Mouse (Mus musculus) embryonic stem cell, embryonic (primary cell): ENCODE results near the gene Trp53bp2.

Source experiments
- CTCF ChIA-PET, 4 experiments: fragments of 300-600 bp in 2 of 4; fragments of 350-600 bp in 2 of 4; sonication (Branson Sonifier 250); formaldehyde crosslinking; loops; one replicate each; lab custom pipeline; 2022; ENCODE audit warnings: inconsistent platforms in 2 of 4; lab: Charles Lee
- POLR2A ChIA-PET, 4 experiments: fragments of 300-600 bp in 2 of 4; fragments of 350-600 bp in 2 of 4; sonication (Branson Sonifier 250); formaldehyde crosslinking; loops; one replicate each; lab custom pipeline; 2022; ENCODE audit warnings: antibody characterized with exemption in 4 of 4, inconsistent platforms in 1 of 4; lab: Charles Lee

Gene Trp53bp2

DNA sequence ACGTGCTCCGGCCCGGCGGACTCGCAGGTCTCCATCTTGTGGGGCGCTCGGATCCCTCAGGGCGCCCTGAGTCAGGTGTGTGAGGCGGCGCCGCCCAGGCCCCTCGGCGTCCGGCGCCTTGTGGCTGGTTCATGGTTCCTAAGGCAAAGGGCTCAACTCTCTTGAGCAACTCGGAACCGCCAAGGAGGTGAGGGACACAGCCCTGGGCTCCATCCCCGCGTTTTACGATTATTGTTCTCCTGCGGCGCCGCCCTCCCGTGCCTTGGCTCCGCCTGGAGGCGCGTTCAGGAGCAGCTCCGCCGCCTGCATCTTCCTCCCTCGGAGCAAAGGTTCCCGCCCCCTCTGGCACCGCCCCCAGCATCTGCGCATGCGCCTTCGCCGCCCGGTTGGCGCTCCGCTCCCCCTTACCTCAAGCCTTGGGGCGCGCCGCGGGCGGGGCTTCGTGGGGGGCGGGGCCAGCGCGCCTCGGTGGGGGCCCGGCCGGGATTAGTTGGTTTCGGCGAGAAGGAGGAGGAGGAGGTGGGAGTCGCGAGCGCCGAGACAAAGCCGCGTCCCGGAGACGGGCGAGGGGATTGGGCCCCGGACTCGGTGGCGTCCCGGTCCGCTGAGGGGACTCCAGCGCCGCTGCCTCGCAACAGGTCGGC, at the start of gene Trp53bp2:
Gene Trp53bp2, plus strand, starts transcription at position 489 of the 644 bp plus-strand sequence.
- POLR2A ChIA-PET, result interaction anchor here (0.6 to 2.8 kb wide), 50 partner anchors 8 to 888 kb away, joined by 3 to 12 read pairs (median 4); partner anchors contain the start of genes Fbxo28 (in 3 of the 4), Brox (in 1 of the 4), Capn8 (in 1 of the 4) and Srp9 (in 1 of the 4)

DNA sequence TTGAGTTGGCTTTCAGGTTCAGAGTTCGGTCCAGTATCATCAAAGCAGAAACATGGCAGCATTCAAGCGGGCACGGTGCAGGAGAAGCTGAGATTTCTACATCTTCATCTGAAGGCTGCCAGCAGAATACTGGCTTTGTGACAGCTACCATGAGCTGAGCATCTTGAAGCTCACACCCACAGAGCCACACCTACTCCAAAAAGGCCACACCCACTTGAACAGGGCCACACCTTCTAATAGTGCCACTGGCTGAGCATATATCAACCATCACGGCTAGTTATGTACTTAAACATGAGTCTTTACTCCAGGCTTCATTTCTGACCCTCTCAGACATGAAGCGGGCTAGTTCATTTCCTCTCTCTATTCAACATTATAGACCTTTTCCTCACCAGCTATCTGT, 46.3 kb upstream of the Trp53bp2 start:
- CTCF ChIA-PET, result interaction anchor here in 1 of 4 experiments (1.1 kb wide), 1 partner anchor 474 kb away, joined by 3 read pairs; no protein-coding TSS in a partner anchor

More for the DNA sequence above, at the start of gene Trp53bp2:
- CTCF ChIA-PET, result interaction anchor here in 3 of 4 experiments (0.7 to 1.7 kb wide), 9 partner anchors 9 to 1015 kb away, joined by 3 to 6 read pairs (median 3); partner anchors contain the start of gene Fbxo28 (in 1 of the 3)

DNA sequence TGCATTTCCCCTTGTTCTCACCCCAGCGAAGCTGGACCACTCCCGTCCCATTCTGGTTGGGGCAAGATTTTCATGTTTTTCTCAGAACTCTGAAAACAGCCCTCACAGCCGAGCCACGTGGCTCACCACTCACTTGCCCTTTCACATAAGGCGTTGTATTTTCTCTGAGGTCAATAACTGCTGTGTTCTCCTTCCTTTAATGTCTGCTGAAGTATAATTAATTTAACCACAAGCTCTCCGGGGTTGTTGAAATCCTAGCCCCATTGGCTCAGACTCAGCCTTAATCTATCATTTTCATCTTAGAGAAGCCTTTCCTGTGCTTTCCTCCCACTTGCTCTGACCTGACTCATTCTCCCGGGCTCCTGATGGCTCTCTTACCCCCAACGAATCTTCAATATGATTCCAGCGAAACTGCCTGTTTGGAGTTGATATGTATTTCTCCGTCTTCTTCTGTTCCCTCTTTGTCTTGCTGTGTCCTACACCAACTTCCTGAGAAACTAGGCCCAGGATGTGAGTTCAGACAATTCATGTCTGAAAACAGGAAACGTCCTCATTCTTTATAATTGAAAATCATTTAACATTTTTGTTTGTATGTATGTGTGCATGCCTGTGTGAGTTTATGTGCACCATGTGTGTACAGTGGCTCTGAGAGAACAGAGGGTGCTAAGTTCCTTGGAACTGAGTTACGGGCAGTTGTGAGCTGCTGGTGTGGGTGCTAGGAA, 45.1 kb upstream of the Trp53bp2 start:
- ChIA-PET CTCF (interaction anchor here in 2 of 4 experiments (0.6 kb wide), 2 partner anchors 9 to 86 kb away, joined by 6 to 7 read pairs; no protein-coding TSS in a partner anchor), POLR2A (interaction anchor here in 2 of 4 experiments (0.5 to 0.6 kb wide), 2 partner anchors 210 to 458 kb away, joined by 4 to 9 read pairs; no protein-coding TSS in a partner anchor)

More for the DNA sequence above, 46.3 kb upstream of the Trp53bp2 start:
- POLR2A ChIA-PET, result no interaction called here

DNA sequence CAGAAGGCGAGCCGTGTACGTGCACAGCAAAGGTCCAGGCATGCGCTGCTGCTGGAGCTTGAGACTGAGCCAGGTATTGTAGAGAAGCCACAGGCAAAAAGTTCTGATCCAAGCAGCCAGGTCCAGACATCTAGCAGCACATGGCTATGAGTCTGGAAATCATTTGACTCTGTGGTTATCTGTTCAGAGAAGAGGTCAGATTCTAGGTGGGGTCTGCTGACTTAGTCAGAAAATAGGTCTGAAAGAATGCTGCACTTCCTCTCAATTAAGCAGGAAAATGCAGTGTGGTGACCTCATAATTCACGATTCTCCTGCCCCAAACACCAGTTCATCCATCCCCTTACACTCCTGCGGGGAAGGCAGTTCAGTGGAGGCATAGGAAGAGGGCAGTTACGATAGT, 40.7 kb upstream of the Trp53bp2 start:
- ChIA-PET CTCF (no interaction called here), POLR2A (no interaction called here)

DNA sequence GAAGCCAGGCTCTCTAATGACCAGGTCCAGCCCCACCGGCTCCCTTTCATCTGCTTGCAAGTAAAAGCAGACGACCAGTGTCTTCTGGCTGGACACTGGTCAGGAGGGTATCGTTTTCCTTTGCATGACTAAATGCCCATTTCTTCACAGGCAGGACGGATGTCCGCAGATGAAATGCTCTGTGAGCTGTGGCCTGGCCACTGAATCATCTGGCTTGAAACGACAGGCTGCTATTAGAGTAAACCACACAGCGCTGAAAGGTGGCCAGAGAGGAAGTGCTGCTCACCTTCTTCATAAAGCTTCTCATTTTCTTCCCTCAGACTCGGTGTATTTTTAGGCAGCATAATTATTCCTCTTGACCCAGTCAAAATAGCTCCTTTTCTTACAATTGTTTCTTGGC, 40.2 kb upstream of the Trp53bp2 start:
- POLR2A ChIA-PET, result no interaction called here
- CTCF ChIA-PET, result interaction anchor here in 1 of 4 experiments (1.2 kb wide), 1 partner anchor 184 kb away, joined by 3 read pairs; no protein-coding TSS in a partner anchor

DNA sequence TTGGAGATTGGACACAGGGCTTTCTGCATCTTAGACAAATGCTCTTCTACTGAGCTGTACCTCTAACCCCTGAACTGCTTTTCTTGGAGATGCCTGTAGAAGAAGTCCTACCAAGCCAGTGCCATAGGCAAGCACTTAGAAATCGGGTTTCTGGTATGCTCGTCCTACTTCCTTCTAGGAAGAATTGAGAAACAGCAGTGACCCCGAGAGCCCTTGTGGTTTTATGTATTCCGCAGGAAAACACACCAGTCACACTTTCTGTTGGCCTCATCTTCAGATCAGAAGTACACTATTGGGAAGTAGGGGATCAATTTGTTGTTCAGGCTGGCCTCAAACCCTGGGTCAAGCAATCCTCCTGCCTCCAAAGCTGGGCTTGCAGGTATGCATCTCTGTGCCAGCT, 39.5 kb upstream of the Trp53bp2 start:
- POLR2A ChIA-PET, result no interaction called here

DNA sequence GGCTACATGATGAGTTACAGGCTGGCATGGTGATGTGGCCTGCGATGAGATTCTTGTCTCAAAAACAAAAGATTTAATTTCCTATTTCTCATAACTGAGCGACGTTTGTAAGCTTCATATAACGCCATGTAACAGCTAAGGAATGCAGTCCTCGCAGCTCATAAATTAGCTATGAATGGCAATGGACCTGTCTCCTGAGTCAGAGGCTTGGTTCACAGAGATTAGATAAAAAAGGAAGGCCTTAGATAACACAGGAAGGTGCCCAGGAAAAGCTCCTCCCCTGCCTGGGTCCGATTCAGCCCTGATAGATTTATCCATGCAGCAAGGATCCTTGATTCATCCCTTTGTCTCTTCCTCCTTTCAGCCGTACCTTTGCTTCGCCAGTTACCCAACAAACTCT, 37.1 kb upstream of the Trp53bp2 start:
- ChIA-PET POLR2A (interaction anchor here in 2 of 4 experiments (0.6 to 0.8 kb wide), 2 partner anchors 191 to 540 kb away, joined by 3 read pairs; no protein-coding TSS in a partner anchor), CTCF (interaction anchor here in 2 of 4 experiments (0.5 to 1.0 kb wide), 2 partner anchors 11 to 118 kb away, joined by 3 read pairs; no protein-coding TSS in a partner anchor)

More for the DNA sequence above, 39.5 kb upstream of the Trp53bp2 start:
- CTCF ChIA-PET, result interaction anchor here in 2 of 4 experiments (1.0 to 1.2 kb wide), 2 partner anchors 14 to 184 kb away, joined by 3 read pairs; no protein-coding TSS in a partner anchor

DNA sequence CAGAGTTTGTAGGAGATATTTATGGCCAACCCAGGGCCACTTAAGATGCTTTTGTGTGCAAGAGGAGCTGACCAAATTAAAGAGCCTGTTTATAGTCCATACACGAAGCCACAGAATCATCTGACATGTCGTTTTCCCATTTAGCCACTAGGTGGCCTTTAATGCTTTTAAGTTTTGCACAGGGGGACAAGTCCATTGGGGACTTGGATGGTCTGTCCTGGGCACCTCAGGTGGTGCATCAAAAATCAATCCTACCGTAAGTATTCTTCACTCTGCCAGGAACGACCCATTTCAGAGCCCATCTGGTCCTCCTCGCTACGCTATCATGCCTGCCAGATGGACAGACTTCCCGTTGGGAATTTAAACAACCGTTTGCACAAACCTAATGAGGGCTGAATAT, 32.8 kb upstream of the Trp53bp2 start:
- POLR2A ChIA-PET, result interaction anchor here in 2 of 4 experiments (0.8 to 1.5 kb wide), 3 partner anchors 32 to 35 kb away, joined by 3 to 4 read pairs (median 3); partner anchors contain the start of genes Fbxo28 (in 2 of the 2) and Trp53bp2 (in 1 of the 2)
- CTCF ChIA-PET, result interaction anchor here (0.6 to 1.2 kb wide), 4 partner anchors 10 to 1144 kb away, joined by 3 to 5 read pairs (median 3); no protein-coding TSS in a partner anchor

DNA sequence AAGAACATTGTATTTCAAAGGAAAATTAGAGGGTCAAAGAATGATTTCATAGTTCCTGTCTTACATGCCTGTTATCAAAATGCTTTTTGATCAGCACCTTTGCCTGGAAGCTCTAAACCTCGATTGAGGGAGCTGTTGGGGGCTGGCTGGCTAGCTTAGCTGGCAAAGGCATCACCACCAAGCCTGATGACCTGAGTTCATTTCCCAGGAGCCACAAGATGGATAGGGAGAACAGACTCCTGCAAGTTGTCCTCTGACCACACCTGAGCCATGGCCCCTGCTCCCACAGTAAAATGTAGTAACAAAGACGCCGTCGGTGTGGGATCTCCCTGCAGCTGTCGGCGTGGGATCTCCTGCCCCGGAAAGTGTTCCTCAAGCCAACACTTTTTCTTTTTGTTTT, 32.1 kb upstream of the Trp53bp2 start:
- ChIA-PET POLR2A (no interaction called here), CTCF (interaction anchor here in 2 of 4 experiments (0.6 to 0.8 kb wide), 2 partner anchors 9 to 15 kb away, joined by 3 to 5 read pairs; no protein-coding TSS in a partner anchor)

DNA sequence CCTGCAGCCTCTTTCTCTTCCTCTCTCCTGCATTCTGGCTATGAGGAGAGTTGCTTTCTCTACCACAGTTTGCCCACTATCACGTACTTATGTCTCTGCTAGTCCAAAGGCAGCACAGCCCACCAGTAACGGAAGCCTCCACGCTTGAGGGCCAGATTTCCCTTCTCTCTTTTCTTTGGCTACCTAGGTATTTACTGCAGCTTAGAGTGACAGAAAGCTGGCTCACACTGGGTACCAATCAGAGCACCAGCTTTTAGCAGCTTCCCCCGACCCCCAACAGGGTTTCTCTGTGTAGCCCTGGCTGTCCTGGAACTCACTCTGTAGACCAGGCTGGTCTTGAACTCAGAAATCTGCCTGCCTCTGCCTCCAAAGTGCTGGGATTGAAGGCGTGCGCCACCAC, 31.5 kb upstream of the Trp53bp2 start:
- POLR2A ChIA-PET, result no interaction called here
- CTCF ChIA-PET, result interaction anchor here in 1 of 4 experiments (1.1 kb wide), 1 partner anchor 113 kb away, joined by 3 read pairs; no protein-coding TSS in a partner anchor

DNA sequence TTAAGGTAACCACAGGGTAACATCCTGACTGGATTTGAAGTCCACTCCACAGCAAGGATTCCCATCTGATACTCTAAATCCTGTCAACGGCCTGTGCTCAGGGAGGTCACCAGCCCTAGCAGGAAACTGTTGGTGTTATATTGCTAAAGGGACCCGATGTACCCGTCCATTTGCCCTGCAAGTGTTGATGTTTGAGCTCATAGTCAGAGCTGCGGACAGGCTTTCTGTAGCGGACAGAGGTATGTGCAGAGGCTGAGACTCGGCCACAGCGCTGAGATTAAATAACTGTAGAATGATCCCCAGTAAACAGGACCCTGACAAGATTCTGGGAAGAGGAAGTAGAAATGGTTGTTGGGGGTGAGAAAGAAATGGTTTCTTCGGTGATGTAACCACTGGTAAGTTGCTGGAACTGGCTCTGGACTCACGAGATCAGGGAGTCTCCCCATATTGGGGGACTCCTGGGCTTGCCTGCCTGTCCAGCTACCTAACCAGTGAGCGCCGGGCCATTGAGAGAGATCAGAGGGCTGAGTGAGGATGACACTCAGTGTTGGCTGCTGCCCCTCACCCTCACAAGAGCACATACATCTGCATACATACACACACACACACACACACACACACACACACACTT, 30.7 kb upstream of the Trp53bp2 start:
- POLR2A ChIA-PET, result no interaction called here
- CTCF ChIA-PET, result interaction anchor here in 1 of 4 experiments (0.7 to 1.1 kb wide), 2 partner anchors 13 to 113 kb away, joined by 3 read pairs; no protein-coding TSS in a partner anchor

DNA sequence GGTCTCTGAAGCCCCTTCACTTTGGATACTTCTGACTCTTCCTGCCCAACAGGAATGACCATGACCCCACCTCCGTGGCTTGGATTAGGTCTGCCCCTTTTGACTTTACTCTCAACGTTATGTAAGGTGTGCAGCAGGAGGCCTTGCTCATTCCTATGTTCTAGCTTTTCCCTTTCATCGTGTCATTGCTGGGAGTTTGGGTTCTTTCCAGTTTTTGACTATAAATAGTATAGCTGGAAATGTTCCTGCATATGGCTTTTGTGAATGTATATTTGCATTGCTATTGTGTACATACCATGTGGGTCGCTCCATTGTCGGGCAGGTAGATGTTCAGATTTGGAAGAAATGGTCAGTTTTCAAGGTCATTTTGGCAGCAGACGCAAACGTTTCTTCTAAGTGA, 30.1 kb upstream of the Trp53bp2 start:
- CTCF ChIA-PET, result interaction anchor here in 2 of 4 experiments (0.7 kb wide), 3 partner anchors 14 to 132 kb away, joined by 3 to 4 read pairs (median 3); no protein-coding TSS in a partner anchor

DNA sequence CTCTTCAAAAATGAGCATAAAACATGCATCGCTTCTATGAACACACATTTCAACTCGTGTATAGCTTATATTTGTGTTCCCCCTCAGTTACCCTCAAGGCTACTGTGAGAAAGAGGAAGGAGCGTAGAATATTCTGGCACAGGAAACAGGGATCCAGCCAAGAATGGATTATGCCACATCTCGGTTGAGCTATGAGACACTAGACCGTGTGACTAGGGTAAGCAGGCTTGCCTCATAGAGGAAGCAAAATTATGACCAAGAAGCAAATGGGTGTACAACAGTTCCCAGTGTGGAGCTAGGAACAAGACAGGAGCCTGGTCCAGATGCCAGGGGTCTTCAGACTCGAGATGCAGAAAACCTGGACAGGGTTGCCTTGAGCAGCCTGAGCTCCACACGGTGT, 28.3 kb upstream of the Trp53bp2 start:
- CTCF ChIA-PET, result interaction anchor here in 1 of 4 experiments (1.1 kb wide), 1 partner anchor 29 kb away, joined by 4 read pairs; the partner anchor contains the start of gene Trp53bp2

More for the DNA sequence above, 30.1 kb upstream of the Trp53bp2 start:
- POLR2A ChIA-PET, result interaction anchor here in 2 of 4 experiments (0.6 kb wide), 2 partner anchors 402 to 455 kb away, joined by 4 read pairs; no protein-coding TSS in a partner anchor

DNA sequence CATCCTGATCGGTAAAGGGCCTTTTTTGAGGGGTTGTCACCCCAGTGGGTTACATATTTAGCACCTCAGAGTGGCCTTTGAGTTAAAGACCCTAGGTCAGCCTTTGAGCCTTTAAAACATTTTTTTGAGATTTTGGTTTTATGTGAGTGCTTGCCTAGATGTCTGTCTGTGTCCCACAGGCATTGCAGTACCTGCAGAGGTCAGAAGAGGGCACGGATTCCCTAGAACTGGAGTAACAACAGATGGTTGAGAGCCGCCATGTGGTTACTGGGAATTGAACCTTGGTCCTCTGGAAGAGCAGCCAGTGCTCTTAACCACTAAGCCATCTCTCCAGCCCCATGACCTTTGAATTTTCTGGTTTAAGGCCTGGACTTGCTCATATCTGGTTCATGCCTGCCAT, 27.6 kb upstream of the Trp53bp2 start:
- CTCF ChIA-PET, result interaction anchor here in 1 of 4 experiments (1.1 kb wide), 1 partner anchor 28 kb away, joined by 4 read pairs; the partner anchor contains the start of gene Trp53bp2

More for the DNA sequence above, 28.3 kb upstream of the Trp53bp2 start:
- POLR2A ChIA-PET, result no interaction called here

DNA sequence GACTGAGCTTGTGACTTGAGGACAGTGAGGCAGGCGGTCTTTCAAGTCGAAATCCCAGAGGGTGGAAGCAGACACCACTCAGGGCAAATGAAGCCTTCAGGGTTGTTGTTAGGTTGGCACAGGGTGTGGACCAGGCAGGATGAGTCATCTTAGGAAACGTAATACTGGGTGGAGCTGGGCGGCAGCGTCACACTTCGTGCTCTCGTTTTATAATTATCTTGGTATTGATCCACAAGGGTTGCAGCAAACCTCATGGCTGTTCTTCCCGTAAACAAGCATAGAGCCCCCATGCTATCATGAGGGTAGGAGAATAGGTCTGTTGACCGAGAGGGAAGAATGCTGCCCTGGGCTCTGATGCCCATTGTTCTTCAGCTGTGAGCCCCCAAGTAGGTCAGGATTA, 25.9 kb upstream of the Trp53bp2 start:
- ChIA-PET CTCF (interaction anchor here in 2 of 4 experiments (0.7 to 1.2 kb wide), 4 partner anchors 12 to 106 kb away, joined by 3 to 5 read pairs (median 4); no protein-coding TSS in a partner anchor), POLR2A (interaction anchor here in 1 of 4 experiments (1.3 kb wide), 1 partner anchor 17 kb away, joined by 6 read pairs; no protein-coding TSS in a partner anchor)

More for the DNA sequence above, 27.6 kb upstream of the Trp53bp2 start:
- POLR2A ChIA-PET, result no interaction called here

DNA sequence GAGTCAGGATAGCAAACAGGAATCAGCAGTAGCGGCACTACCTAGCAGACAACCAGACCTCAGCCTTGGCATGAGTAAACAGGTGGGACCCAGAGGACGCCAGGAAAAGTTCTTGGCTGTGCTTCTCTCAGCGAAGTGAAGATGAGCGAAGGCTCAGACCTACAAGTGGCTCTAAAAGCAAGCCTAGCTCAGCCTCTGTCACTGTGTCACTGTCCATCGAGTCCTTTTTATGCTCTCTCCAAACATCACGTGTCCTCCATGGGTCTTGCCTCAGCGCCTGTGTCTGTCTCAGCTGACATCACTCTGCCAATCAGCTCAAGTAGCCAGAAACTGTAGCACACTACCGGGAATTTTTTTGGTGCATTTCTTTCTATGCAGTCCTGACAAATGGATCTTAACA, 22.5 kb upstream of the Trp53bp2 start:
- POLR2A ChIA-PET, result no interaction called here

DNA sequence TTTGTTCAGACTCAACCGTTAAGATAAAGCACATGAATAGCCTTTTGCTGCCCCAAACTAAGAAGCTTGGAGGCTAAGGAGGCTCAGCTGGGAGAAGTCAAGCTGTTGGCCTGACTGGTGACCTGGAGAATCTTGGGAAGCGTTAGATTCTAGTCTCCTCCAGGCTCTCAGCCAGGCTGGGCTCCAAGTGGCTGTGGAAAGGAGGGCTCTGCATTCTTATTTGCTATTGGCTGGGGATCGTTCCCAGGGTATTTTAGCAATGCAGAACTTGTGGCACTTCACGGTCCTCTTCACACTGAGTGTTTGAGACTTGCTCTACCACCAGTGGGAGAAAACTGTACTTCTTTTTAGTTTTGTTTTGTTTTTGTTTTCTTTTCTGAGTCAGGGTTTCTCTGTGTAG, 20.2 kb upstream of the Trp53bp2 start:
- ChIA-PET POLR2A (interaction anchor here in 1 of 4 experiments (1.3 kb wide), 1 partner anchor 128 kb away, joined by 3 read pairs; no protein-coding TSS in a partner anchor), CTCF (no interaction called here)

More for the DNA sequence above, 22.5 kb upstream of the Trp53bp2 start:
- CTCF ChIA-PET, result interaction anchor here in 1 of 4 experiments (0.7 to 1.0 kb wide), 2 partner anchors 10 to 163 kb away, joined by 3 read pairs; no protein-coding TSS in a partner anchor
